Mouse (Mus musculus): ENCODE data around the gene Mettl16.

The Mettl16 gene

DNA sequence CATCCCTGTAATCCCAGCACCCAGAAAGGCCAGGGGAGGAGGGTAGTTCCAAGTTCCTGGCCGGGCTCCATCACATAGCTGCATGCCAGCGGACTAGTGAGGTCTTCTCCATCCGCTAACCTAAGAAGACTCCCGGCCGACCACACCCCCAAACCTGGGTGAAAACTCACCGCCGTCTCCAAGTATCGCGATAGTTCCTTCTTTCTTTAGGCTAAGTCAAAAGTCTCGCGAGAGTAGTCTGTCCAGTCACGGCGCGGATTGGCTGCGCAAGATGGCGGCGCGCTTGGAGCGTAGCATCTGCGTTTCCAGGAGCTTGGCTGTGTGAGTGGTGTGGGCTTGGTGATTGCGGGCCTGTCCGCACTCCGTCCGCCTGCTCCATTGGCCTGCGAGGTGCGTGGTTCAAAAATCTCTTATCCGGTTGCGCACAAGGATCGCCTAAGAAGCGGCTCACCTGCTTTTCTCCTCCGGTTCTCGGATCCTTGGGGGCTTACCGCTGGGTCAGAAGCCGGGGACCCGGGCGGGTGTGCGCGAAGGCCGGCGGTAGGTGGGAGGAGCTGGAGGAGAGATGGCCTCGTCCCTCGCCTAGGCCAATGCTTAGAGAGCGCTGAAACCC is at the start of gene Mettl16:
Mettl16 (plus strand) TSS at position 236 of the 613 bp plus-strand sequence.
- peak; percentile 92 to 94 for DNase-seq

DNA sequence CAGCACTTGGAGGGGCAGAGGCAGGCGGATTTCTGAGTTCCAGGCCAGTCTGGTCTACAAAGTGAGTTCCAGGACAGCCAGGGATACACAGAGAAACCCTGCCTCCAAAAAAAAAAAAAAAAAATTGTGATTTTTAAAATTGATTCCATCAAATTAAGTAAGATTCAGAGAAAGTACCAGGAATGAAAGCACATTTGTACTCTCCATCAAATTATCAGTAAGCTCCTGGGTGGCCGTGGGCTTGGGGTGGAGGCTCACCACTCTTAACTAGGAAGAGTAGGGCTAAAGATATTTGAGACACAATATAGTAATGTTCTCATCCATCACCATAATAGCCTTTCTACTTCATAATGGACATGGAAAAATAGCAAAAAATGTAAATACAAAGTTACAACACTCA is 49.5 kb upstream of the Mettl16 start:
- DNase-seq = no peak

GRCm38 (mm10) chr11:74721971-74722370 is 48.7 kb upstream of the Mettl16 start:
- no peak for DNase-seq

- peak; percentile 84 to 85 for DNase-seq
These were observed 47.0 kb upstream of the Mettl16 start for GRCm38 (mm10) chr11:74723357-74724234.

DNA sequence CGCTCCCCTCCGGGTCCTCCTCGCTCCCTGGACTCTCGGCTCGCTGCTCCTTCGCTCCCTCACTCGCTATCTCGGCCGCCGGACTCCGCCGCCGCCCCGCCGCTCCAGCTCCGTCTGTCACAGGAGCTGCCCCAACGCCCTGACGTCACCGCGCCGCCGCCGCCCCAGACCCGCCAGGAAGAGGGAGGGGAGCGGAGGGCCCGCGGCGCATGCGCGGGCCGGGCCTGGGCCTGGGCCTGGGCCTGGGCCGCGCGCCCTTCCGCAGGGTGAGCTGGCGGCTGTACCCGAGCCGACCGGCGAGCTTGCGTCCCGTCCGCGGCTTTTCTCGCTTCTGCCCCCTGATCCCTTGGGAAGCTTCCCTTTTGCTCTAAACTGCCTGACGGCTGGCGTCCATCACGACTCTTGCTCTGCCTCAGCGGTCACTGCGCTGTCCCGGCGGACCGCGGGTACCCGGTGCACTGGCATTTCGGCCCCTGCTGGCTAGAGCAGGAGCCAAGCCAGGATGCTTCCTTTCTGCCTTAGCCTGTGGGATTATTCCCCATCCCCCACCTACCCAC is 46.3 kb upstream of the Mettl16 start, which contains the start of gene Pafah1b1:
Pafah1b1 (minus strand) TSS at position 436 of the 557 bp plus-strand sequence.
- peak; percentile 96 to 97 for DNase-seq

DNA sequence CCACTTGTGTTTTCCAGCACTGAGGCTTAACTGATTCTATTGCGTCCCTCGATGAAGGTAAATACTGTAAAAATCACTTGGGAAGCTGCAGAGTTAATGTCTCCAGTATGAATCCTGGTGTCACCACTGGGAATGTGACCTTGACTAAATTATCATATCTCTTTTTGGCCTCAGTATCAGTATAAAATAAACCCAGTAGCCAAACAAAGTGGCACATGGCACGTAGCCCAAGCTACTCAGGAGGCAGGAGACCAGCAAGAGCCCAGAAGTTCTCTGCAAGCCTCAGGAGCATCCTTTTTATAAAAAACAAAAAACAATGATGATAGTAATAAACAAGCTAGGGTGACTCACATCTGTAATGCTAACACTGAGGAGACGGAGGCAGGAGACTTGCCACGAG is 45.4 kb upstream of the Mettl16 start:
- no peak for DNase-seq

- DNase-seq = no peak
These were observed 35.7 kb upstream of the Mettl16 start for GRCm38 (mm10) chr11:74734917-74735316.

DNA sequence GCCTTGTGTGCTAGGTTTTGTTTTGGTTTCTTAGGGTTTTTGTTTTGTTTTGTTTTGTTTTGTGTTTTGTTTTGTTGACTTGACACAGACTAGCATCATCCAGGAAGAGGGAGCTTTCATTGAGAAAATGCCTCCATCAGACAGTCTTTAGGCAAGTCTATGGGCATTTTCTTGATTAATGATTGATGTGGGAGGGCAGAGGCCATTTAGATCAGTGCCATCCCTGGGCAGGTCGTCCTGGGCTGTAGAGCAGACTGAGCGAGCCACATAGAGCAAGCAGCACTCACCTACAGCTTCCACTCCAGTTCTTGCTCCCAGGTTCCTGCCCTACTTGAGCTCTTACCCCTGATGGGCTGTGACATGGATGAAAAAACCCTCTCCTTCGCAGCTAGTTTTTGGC is 32.8 kb upstream of the Mettl16 start:
- DNase-seq = no peak

DNA sequence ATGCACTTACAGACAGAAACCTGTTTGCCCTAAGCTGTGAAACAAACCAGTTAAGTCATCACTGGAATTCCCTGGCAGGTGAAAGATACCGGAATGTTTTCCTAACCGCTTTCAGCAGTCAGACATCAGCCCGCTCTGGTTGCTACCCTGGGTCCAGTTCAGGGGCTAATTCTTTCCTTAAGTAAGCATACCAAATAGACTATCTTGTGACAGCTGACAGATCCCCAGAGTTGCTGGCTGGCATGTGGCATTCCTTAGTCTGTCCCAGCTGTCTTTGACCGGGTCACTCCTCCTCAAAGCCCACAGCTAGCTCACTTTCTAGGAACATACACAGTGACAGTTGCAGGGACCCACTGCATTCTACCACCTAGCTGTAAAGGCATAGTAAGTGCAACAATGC is 22.6 kb upstream of the Mettl16 start:
- DNase-seq = no peak

- no peak for DNase-seq
These were observed 21.4 kb upstream of the Mettl16 start for GRCm38 (mm10) chr11:74749241-74749640.

DNA sequence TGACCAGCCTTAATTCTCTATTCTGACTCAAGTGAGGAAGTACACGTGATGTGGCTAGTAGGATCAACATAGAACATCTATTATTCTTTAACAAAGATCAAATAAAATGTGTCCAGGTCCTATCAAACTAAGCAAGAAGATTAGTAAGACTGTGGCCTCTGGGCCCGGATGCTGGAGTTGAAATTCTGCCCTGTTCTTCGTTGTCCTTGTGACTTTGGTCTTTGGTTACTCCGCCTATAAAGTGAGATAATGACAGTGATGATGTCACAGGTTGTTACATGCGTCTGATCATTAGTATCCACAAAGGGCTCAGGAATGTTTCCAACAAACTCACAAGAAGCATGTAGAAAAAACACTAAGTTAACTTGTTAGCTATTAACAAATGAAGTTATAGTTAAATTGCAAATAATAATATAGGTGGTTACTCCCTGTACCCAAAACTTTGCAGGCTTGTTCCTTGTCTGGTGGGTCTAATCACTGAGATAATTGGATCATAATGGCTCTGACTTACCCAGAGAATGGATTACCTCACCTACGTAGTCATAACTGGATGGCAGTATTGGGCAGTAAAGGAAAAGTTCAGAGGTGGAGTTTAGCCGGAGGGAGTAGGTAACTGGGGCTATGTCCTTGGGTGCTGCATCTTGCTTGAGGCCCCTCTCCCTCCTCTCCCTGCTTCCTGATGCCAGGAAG is 19.8 kb upstream of the Mettl16 start:
- DNase-seq = no peak

DNA sequence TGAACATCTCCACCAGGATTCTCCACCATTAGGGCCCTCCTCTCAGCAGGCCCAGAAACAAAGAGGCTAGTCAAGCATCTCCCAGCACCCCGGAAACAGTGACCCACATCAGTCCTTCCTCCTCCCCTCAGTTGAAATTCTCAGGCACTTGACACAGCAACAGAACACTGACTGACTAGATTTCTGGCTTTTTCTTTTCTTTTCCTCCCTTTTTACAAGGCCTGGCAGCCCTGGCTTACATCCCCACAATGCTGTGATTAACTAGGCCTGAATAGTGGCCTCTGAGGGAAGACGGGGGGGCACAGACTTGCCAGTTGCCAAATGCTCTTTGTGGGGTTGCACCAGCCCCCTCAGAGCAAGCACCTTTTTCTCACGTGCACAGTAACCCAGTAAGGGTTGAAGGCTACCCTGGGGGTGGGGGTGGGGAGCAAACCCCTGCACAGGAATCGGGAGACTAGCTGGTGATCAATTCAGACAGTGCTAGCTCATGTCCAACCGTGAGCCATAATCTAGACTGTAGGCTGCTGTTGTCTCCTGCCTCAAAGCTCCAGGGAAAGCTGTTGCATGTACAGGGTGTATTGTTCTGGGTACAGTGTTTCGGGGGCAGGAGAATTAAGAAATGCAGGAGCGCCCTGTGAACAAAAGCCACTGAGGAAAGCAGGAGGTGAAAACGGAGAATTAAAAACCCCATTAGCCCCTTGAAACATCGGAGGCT is 19.1 kb upstream of the Mettl16 start:
- DNase-seq = no peak

DNA sequence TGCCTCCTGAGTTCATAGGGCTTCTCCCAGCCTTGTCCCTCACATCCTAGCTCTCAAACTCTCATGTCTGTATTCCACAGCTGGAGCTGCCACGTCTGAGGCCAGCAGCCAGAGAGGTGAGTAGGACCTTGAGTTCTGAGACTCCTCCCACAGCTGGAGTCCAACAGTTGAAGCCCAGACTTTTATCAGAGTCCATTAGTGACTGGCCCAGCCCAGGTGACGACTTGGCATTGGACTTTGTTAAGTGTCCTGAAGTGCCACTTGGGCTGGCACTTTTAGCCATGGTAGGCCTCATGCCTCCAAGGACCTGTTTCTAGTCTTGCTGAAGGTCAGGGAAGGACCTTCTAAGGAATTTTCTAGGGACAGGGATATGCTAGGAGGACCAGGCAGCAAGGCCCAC is 14.0 kb upstream of the Mettl16 start:
- DNase-seq = no peak

DNA sequence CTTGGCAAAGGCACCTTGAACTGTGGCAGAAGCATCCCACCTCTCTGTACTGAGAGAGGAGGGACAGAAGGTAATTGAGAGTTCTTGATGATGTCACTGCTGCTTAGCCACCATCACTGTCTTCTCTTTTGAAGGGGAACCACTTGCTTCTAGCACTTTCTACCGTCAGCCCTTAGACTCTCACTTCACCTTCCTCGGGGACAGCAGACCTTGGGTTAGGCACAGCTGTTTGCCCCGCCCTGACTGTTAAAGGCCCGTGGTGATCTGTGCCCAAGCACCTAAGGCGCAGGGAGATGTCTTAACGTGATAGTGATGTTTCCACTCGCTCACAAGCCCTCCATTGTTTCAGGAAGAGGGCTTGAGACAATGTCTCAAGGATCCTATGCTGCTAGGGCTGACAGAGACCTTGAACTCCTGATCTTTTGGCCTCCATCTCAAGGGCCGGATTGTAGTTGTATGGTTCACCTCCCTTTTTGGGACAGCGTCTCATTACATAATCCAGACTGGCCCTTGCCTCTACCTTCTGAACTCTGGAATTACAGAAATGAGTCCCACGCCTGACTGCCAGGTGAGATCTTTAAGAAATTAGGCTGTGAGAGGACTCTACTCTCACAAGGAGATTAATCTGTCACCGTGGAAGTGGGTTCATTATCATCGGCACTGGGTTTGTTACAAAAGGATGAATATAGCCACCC is 9.5 kb upstream of the Mettl16 start:
- no peak for DNase-seq

DNA sequence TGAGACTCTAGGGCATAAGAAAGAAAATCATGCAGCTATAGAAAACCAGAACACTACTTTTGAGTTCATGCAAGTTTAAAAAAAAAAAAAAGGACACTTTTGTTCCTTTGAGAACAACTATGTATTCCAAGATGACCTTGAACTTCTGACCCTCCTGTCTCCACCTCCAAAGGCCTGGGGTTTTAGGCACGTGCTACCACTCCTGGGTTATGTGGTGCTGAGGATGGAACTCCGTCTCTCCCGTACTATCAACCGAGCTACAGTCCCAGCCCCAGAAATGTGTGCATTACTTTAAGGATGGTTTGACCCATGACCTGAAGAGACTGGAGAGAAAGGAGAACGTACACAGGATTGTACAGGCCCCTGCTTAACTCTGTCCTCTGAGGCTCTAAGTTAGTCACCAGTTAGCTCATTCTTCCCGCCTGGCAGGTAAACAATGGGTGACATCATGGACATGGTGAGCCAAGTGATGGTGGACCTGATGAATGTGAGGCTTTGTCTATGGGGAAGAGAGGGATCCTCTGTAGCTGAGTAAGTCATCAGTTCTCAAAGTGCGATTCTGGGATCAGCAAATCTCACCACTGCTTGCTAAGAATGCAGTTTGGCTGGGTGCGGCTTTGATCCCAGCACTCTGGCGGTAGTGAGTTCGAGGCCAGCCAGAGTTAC is 6.5 kb upstream of the Mettl16 start:
- DNase-seq = no peak

- DNase-seq = no peak
These were observed 3.2 kb upstream of the Mettl16 start for GRCm38 (mm10) chr11:74767469-74767868.

DNA sequence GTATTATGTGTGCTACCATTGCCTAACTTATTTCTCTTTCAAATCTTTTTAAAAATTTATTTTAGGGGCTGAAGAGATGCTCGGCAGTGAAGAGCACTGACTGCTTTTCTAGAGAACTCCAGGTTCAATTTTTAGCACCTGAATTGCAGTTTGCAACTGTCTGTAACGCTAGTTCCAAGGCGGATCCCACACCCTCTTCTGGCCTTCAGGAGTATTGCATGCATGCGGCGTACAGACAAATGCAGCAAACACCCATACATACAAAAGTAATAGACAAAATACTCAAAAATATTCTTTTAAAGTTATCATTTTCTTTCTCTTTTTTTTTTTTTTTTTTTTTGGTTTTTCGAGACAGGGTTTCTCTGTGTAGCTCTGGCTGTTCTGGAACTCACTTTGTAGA is 2.6 kb upstream of the Mettl16 start:
- peak; percentile 70 to 76 for DNase-seq

GRCm38 (mm10) chr11:74770037-74770436 is 593 bp upstream of the Mettl16 start:
- DNase-seq = no peak

- no peak for DNase-seq
These were observed 604 bp downstream of the Mettl16 start for GRCm38 (mm10) chr11:74771234-74771633.

GRCm38 (mm10) chr11:74771650-74772049 is 1.0 kb downstream of the Mettl16 start:
- DNase-seq = peak in 1 of 2 experiments; percentile 13

DNA sequence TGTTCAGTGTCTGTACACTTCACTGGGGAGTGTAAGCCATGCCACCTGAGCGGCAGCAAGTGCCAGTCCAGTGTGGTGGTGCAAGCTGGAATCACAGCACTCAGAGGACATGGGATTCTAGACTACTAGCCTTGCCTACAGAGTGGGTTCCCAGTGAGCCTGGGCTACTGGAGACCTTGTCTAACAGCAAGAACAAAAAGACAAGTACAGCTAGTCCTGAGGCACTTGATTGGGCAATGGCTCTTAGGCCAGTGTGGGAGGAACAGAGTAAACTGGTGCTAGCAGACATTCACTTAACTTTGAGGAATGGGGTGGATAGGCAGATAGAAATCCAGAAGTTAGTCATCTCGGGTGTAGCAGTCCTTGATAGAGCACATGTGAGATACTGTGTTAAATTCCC is 1.8 kb downstream of the Mettl16 start:
- DNase-seq = no peak
